Mouse (Mus musculus) urinary bladder, adult 18-20 months (tissue): Measurements from ENCODE around the gene Syt6.
"Not testable (repeated sequence)": the region's sequence is repeated elsewhere in the genome, so short reads cannot be mapped to it uniquely, and the experiment has no call there.

ENCODE experiments used
- DNase-seq, 2 experiments: peaks; one replicate each; pipeline ENCODE4 v3.0.0; 2022; ENCODE audit warnings: low spot score in 2 of 2, mixed read lengths in 2 of 2

The Syt6 gene

DNA sequence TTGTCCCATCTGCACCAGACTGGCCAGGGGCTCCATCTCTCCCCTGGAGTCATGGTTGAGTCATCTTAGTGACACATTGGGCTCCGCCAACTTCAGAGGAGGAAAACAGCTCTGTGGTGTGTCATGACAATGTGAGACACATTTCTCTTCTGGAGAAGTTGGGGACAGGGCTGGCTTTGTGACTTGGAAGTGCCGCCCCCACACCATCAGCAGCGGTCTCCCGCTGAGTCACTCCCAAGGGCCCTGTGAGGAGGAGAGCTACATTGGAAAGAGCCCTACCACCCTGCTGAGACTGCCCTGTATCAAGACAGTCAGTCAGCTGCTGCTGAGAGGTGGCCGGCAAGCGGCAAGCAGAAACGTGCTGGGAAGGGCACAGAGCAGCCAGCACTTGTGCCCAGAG, 26.0 kb downstream of the Syt6 start:
- no peak for DNase-seq

GRCm38 (mm10) chr3:103601561-103601960, 26.5 kb downstream of the Syt6 start:
- DNase-seq, result no peak

DNA sequence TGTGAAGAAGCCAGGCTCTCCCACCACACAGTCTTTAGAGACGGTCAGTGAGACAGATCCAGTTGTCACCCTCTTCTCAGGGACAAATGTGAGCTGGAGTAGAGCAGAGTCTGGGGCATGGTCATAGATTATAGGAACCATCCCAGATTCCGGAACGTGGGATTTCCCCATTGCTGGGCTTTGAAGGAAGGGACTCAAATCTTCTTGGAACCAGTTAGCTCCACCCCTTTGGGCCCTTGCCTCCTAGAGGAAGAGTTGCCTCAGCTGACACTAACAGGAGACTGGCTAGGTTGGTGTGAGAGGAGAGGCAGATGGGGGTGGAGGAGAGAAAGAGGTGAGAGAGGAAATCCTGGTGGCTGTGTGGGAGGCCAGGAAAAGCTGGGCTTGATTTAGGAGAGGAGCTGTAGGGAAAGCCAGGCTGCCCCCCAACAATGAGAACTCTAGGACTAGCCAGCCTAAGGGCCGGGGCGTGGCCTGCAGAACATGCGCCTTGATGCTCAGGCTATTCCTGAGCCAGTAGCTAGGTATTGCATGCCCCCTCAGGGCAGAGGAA, 31.1 kb downstream of the Syt6 start:
- no peak for DNase-seq

- DNase-seq, result no peak
These were observed 31.9 kb downstream of the Syt6 start for GRCm38 (mm10) chr3:103606660-103607595.

GRCm38 (mm10) chr3:103610231-103610630, 35.2 kb downstream of the Syt6 start:
- DNase-seq, result no peak

GRCm38 (mm10) chr3:103612636-103613355, 37.8 kb downstream of the Syt6 start:
- no peak for DNase-seq

GRCm38 (mm10) chr3:103615621-103616020, 40.6 kb downstream of the Syt6 start:
- DNase-seq, result no peak

DNA sequence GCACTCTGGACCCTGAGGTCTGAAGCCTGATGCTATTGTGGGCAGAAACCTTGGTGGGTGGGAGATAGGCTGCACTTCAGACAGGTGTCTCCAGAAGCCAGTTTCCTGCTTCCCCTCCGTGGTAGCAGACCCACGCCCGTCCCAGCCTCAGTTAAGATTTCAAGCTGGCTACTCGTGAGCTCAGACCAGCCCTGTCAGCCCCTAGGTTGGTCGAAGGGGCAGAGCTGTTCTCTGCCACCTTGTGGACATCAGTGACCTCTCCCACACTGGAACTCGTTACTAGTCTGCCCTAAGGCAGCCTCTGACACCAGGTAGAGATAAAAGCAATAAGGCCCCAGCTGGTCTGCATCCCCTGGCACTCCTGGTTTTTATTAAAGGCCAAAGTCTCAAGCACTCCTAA, 42.0 kb downstream of the Syt6 start:
- DNase-seq, result no peak

GRCm38 (mm10) chr3:103620101-103620500, 45.1 kb downstream of the Syt6 start:
- no peak for DNase-seq

DNA sequence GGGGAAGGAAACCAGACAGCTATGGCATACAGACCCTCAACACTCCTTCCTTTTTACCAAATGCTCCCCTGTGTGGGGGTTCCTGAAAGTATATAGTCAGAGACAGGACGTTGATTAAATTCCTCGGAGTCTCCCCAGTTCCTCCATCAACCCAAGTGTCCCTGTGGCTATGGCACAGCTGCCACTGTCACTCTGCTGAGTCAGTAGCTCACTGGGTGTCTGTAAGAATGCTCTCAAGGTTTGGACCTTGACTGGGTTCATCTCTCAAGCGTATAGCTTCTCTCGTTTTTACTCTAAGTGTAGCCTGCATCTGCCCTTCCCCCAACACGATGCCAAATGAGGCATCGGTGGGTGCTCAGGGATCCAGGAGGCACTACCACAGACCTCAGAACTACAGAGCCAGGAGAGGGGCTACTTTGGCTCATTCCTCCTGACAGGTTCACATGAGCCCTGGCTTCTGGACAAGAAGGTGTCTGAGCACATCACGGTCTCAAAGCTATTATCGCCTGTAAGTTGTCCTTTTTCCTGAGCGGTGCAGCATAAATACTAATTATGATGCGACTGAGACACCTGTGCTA, 49.0 kb downstream of the Syt6 start:
- DNase-seq, result no peak

DNA sequence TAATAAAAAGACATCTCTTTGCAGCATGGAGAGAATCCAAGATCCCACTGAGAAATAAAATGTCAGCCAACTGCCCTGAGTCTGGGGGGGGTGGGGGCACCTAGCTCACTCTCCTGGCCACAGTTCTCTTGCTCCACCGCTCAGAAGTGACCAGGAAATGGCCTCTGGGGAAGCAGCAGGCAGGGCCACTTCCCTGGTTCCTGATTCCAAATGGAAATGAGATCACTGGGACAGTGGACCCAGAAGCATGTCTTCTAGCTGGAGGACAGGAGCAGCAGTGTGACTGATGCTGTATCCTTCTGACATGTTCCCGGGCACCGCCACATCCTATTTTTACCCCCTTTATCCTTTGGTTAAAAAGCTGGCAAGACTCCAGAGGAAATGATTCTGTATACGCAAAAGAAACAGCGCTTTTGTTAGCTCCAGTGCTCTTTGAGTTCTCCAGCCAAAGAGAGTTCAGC, 49.6 kb downstream of the Syt6 start:
- no peak for DNase-seq

DNA sequence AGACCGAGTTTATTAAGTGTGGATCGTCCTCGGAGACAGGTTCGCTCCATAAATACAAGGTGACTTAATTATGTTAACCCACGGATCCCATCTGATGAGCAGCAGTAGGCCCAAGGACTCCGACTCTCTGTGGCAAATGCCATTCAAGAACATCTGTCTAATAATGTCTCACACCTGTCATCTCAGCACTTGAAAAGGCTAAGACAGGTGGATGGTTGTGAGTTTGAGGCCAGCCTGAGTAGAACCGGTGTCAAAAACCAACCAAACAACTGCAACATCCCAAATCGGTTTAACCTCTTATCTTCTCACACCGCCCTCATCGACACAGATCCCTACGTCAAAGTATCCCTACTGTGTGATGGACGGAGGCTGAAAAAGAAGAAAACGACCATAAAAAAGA, 50.1 kb downstream of the Syt6 start:
- DNase-seq, result no peak

DNA sequence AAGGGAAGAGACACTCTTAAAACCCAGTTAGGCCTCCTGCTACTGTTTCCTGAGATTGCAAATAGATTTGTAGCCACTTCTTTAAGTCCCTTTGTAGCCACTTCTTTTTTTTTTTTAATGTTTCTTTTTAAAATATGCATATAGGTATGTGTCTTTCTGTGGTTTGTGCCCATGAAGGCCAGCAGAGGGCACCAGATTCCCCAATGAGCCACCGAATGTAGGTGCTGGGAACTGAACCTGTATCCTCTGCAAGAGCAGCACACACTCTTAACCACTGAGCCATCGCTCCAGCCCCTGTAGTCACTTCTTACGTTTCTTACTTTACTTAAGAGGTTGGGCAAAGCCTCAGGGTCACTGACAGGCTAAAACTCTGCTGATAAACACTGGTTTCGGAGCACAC, 51.5 kb downstream of the Syt6 start:
- DNase-seq, result no peak

GRCm38 (mm10) chr3:103627661-103628060, 52.6 kb downstream of the Syt6 start:
- DNase-seq, result no peak

- no peak for DNase-seq
These were observed 58.1 kb downstream of the Syt6 start for GRCm38 (mm10) chr3:103633124-103633523.

DNA sequence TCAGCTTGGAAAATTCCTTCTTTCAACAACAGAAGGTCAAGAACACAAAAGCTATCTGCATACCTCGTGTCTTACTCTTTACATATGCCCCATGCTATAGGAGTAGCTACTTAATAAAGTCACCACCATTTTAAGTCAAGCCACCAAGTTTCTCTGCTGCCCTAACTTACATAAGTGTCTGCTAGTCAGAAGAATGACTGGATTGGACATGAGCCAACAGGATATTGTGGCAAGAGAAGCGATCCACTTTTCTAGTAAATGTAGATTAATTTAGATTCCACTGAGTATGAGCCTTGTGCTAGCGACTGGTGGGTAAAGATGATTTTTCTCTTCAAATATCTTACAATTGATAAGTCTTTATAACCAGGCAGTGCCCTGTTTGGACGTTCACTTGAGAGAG, 58.8 kb downstream of the Syt6 start:
- DNase-seq, result no peak

GRCm38 (mm10) chr3:103634256-103634655, 59.2 kb downstream of the Syt6 start:
- DNase-seq, result no peak

- no peak for DNase-seq
These were observed 62.6 kb downstream of the Syt6 start for GRCm38 (mm10) chr3:103637641-103638040.

DNA sequence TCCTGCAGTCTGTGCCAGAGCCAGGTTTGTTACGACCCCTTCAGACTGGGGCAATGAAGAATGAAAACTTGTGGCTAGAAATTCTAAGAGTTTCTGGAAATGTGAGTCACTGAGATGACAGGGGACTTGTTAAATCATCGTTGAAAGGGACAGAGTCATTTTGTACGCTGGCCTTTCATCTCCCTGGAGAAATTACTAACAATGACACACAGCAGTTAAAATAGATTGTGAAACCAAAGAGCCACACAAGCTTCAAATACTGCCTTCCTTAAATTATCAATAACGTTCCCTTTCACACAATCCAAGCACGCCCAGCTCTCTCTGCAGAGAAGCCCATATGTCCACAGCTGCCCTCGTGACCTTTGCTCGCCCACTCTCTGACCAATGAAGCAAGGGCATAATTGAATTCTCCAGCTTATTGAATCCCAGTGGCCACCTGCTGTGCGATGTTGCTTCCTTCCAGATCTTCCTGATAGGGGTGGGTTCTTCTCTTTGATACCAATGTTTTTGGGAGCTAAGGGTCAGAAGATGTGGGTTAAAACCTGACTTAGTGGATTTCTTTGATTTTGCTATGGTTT, 65.3 kb downstream of the Syt6 start:
- no peak for DNase-seq

- no peak for DNase-seq
These were observed 66.3 kb downstream of the Syt6 start for GRCm38 (mm10) chr3:103641301-103641700.

- DNase-seq, result not testable (repeated sequence)
These were observed 70.9 kb downstream of the Syt6 start, which contains the start of gene Atg4a-ps for GRCm38 (mm10) chr3:103645968-103646367. Atg4a-ps (minus strand) TSS chr3:103646068.
